Mouse (Mus musculus) brain, embryonic 14.5 days (tissue): Measurements from ENCODE around the gene Rpn2.

Source experiments
- CTCF ChIP-seq: fragments of 200-500 bp; IDR thresholded peaks from 2 replicates; pipeline ENCODE4 v1.5.1; 2012; ENCODE audit warnings: inconsistent platforms, mild to moderate bottlenecking, moderate library complexity, borderline replicate concordance; ENCODE audit not compliant: insufficient read depth, insufficient read length; ENCODE audit errors: extremely low read depth
- POLR2A ChIP-seq: fragments of 200-500 bp; IDR thresholded peaks from 2 replicates; pipeline ENCODE4 v1.6.1; 2012; ENCODE audit warnings: mild to moderate bottlenecking, inconsistent platforms, borderline replicate concordance; ENCODE audit not compliant: poor library complexity, insufficient read depth, insufficient read length, severe bottlenecking; ENCODE audit errors: extremely low read depth

- TF ChIP-seq CTCF (no peak), POLR2A (no peak)
These were observed 36.7 kb downstream of the Rpn2 start for GRCm38 (mm10) chr2:157315486-157315885.
